Mouse (Mus musculus) olfactory bulb, adult 2 months (tissue): ENCODE measurements around the gene P3h3.

Experiments used
- CTCF ChIP-seq: fragments of 200-500 bp; IDR thresholded peaks from 2 replicates; pipeline ENCODE4 v1.5.1; 2012; ENCODE audit warnings: low read depth, mild to moderate bottlenecking, low read length, moderate library complexity; ENCODE audit not compliant: insufficient read depth
- POLR2A ChIP-seq: fragments of 200-500 bp; IDR thresholded peaks from 2 replicates; pipeline ENCODE4 v1.6.1; 2012; ENCODE audit warnings: mild to moderate bottlenecking, low read depth, low read length, moderate library complexity; ENCODE audit not compliant: insufficient read depth

DNA sequence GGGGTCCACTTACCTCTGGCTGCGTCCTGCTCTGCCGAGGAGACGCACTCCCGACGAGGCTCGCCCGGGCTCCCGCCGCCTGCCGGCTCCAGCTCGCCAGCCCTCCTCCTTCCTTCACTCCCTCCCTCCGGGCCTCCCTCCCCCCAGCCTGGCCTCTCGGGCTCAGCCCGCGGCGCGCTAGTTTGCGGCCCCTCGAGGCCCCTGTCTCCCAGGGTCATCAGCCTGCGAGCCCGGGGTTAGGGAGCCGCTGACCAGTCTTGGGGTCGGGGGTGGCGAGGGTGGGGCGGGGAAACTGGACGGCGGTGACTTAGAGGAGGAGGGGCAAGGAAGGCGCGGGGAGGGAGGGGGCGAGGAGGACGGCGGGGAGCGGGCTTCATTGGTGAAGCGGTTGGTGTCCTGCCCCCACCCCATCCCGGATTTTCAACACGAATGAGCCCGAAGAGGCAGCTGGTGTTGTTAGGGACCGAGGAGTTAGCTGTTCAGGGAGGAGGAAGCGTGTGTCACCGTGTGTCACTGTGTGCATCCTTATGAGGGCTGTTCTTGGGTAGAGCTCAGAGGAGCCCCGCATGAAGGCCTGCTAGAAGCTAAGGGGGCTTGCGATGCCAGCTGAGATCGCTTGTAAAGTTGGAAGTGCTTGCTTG lies 6.2 kb upstream of the P3h3 start, which contains the start of gene Gpr162:
- peak; percentile 33; the same call in 1 of the 2 replicates for TF ChIP-seq POLR2A
- TF ChIP-seq CTCF = no peak
